Mouse (Mus musculus): Measurements from ENCODE around the gene Nat9.

The Nat9 gene

DNA sequence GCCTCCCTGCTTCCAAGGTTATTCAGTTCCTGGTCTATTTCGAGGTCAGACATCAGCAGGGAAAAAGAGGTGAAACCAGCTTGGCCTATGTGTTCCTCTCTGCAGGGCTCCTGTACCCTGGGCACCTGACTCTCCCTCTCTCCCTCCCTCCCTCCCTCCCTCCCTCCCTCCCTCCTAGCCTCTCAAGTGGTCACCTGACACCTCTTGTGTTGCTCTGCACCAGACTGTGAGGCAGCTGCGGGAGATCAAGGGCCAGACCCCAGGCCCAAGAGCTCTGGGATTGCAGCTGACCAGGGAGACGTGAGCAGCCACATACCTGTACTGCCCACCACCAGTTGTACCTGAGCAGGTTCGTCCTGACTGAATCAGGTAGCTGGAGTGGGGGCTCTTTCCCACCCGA is 27.5 kb upstream of the Nat9 start:
- in situ Hi-C loops (cut with MseI, MboI): no loop called here

DNA sequence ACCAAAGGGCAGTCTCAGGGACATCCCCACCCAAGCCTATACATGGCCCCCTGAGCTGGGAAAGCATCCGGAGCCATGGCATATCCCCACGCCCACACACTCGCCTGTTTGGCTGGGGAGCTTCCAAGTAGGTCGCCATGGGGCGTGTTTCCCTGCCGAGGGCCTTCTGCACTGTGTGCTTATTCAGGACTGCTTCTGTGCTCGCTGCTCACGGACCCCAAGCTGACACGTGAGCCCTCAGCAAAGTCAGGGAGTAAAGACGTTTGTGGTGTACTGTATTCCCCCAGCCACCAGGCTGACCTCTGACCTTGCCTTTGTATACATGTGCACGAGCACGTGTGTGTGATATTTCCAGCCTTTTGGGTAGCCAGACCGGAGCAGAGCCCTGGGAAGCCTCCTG is 24.5 kb upstream of the Nat9 start:
- in situ Hi-C loops (cut with MseI, MboI): no loop called here

DNA sequence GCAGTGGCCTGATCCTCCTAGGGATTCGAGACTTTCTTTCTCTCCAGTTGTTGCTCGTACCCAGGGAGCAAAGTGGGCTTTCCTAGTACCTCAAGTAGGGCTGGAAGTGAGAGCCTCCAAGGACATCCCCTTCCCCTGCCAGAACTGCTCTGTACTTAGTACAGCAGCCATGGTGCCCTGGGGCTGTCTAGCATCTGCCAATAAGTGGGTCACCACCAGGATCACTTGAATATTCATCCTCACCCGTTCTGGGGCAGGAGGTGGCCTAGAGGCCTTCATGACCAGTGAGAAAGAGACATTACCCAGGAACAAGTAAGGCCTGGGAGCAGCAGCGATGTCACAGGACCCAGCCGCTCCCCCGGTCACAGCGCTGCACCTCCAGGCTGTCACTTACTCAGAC is 22.3 kb upstream of the Nat9 start:
- in situ Hi-C loops (cut with MseI, MboI): loop anchor here in 1 of 2 experiments (5.0 kb wide), 1 partner anchor 52 kb away; no protein-coding TSS in a partner anchor

DNA sequence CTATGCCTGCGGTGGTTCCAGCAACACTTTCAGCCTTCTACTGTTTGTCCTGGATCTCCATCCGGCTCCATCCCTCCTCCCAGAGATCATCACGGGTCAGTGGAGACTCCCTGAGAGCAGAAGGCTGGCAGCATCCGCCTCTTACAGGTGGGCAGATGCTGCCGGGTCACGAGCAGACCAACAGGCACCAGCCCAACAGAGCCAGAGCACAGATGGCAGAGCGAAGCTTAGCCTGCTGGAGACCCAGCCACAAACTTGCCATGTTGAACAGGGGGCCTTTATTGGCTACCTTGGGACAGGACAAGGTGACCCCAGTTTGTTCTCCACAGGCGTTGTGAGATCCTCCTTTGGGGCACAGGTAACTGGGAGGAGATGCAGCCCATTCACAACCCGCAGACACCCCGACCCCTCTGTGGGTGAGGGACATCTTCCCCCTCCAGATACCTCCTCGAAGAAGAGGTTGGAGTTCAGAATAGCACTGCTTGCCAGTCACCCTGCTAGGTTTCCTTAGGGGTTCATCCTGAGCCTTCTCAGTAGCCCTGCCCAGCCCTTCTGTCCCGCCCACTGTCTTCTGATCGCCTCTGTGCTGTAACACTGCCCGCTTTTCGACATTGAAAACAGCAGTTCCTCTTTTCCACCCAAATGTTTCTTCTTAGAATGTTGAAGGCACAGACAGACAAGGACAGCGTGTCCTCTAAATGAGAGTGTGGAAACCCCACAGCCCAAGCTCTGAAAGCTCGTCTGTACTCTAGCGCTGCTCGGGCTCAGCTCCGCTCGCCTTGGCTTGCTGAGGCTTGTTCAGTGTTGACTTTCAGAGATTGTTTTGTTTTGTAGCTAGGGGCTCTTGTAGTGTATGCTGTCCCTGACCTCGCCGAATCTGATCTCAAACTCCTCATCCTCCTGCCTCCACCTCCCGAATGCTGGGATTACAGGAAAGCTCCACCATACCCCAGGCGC is 21.4 kb upstream of the Nat9 start:
- in situ Hi-C loops (cut with MseI, MboI): loop anchor here in 1 of 2 experiments (5.0 kb wide), 1 partner anchor 53 kb away; no protein-coding TSS in a partner anchor

DNA sequence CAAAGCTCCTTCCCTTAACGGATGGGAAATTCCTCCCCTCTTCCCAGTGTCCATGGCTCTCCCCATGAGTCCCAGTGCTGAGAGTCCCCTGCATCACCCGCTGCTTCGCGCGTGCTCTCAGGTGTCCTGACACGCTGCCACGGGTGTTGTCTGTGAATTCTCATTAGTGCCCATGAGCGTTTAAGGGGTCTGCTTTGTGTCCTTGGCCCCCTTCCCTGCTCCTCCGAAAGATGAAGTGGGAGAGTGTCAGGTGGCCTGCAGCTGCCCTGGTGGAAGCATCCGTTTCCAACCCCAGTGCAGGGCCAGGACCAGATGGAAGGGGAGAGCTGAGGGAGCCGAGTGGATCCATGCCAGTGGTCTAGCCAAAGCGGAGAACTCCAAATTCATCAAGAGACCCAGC is 20.5 kb upstream of the Nat9 start:
- in situ Hi-C loops (cut with MseI, MboI): loop anchor here in 1 of 2 experiments (5.0 kb wide), 1 partner anchor 54 kb away; no protein-coding TSS in a partner anchor

DNA sequence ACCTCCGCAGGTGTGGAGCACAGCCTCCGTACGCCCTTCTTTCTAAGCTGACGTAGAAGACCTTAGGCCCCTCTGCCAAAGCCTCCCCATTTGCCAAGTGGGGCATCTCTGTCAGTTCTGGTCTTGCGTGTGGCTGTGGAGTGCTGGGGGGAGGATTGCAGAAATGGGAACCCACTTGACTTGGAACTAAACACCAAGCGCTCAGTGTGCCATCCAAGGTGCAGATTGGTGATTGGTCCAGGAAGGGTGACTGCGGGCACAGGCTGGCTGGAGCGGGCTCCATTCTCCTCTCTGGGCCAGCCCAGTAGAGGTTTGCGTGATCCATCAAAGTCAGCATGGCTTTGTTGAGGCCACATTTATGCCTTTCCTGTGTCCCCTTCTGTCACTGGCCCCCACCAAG is 15.1 kb upstream of the Nat9 start:
- in situ Hi-C loops (cut with MseI, MboI): no loop called here

DNA sequence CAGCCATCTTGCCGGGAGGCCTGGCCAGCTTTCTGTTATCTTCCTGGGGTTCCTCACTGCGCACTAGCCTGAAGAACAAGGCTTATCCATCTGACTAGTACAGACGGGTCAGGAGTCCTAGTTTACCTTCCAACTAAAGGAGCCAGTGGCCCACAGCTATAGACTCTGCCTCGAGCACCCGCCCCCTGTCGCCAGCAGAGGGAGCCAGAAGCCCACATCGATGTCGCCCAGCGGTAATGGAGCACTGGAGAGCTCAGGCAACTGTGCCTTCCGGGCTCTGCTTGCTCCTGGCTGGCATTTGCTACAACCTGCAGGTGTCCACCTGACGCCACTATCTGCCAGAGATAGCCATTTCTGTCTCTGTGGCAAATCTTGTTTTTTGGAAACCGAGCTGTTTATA is 14.7 kb upstream of the Nat9 start:
- in situ Hi-C loops (cut with MseI, MboI): no loop called here

DNA sequence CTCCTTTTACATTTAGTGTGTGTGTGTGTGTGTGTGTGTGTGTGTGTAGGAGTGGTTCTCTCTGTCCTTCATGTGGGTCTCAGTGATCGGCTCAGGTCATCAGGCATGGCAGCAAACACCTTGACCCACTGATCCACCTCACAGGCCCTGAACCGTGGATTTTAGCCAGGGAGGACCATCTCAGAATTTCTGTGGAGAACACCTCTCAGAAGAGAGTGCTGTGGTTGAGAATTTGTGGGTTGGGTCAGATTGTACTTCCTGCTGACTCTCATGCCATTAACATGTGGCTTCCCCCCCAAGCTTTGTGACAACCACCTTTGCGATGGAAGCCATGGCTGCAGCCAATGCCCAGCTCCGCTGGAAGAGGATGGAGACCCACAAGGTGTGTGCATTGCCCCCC is 12.9 kb upstream of the Nat9 start:
- in situ Hi-C loops (cut with MseI, MboI): no loop called here

DNA sequence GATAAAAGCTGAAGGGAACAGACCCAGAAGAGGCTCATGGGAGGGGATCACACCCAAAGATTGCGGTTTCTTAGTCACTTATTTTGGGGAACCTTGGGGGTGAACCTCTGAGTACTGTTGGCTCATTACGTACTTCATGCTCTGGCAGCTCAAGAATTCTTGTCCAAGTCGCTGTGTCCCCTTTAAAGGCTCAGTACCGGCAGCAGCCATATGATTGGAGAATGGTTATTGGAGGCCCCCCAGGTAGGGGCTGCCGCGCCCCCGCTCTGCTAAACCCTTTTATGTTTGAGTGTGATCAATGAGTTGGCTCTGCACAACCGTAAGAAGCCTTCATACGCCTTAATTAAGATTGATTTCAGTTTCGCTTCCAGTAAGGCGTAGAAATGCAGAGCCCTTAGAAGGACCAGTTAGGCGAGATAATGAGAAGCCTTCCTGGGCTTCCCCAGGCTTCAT is 11.3 kb upstream of the Nat9 start:
- in situ Hi-C loops (cut with MseI, MboI): loop anchor here in 1 of 2 experiments (5.0 kb wide), 1 partner anchor 63 kb away; no protein-coding TSS in a partner anchor

DNA sequence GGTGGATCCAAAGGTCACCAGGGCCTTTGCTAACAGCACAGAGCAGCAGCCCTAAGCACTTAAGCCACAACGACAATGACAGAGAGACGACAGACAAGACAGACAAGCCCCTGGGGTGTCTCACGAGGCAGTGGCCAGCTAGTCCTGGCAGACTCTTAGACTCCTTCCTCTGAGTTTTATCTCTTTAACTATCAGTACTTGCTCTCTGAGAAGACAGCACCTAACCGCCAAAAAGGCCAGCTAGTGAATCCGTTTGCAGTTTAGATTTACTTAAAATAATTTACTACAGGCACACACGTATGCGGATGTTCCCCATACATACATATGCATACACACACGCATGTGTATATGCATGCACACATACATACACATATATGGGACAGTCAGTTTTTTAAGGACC is 9.9 kb upstream of the Nat9 start:
- in situ Hi-C loops (cut with MseI, MboI): loop anchor here in 1 of 2 experiments (5.0 kb wide), 1 partner anchor 65 kb away; no protein-coding TSS in a partner anchor

DNA sequence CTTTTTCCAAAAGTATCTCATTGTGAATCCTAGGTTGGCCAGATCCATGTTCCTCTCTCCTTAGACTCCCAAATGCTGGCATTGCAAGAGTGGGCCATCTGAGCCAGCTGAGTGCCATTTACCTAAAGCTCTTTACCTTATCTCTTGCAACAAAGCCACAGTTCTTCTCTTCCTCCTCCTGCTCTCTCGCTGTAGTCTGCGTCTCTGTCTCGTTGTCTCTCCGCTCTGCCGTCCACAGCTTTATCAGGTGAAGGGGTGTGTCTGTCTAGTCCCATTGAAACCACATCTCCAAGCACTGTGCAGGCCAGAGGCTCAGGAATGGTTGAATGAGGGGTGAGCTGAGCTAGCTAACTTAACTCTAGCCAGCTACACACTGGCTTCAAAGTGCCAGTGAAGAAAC is 8.3 kb upstream of the Nat9 start:
- in situ Hi-C loops (cut with MseI, MboI): loop anchor here in 1 of 2 experiments (5.0 kb wide), 1 partner anchor 66 kb away; no protein-coding TSS in a partner anchor

DNA sequence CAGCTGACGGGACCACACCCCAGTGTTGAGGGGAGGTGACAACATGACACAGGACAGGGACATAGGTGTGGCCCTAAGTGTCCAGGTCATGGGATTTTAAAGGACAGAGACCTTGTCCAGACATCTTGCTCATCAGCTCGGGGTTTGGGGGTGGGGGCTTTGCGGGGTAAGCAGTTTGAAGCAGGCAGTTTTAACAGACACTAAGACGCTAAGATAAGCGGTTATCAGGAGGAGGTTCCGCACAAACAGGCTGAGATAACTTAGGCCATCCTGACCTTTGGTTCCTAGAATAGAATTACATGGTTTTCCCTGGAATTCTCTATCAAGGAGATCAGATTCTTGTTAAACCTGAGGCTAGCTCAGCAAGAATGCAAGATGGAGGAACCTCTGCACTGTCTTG is 7.0 kb upstream of the Nat9 start:
- in situ Hi-C loops (cut with MseI, MboI): loop anchor here in 1 of 2 experiments (5.0 kb wide), 1 partner anchor 68 kb away; no protein-coding TSS in a partner anchor

DNA sequence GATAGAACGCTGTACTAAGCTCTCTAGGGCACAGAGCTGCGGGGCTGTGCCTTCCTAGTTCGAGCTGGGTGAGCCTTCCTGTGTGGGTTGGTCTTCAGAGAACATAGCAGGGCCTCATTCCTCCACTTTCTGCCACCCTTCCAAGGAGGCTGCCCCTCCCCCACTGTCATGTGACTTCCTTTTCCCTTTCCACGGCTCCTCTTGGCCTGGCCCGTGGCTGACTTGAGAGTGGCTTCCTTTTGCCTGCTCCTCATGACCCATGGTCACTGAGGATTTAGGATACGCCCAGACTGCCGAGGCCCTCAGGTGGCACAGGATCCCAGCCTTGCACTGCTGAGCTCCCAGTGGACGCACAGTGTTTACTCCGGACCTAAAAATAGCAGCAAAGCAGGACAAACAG is 4.5 kb upstream of the Nat9 start:
- in situ Hi-C loops (cut with MseI, MboI): no loop called here

DNA sequence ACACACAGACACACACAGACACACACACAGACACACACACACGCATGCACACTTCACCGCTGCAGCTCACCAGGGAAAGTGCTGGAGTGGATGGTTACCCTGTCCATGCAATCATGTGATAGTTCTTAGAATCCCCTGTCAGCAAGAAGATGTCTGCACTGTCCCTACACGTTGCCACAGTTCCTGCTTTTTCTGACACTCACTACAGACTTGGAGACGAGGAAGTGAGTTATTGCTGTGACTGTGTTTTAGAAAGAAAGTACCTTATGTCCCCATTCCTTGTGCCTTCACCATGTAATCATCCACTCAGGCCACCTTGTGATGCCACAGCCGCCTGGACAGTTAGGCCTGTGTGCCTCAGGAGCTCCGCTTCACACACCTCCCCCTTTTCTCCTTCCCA is 1.6 kb upstream of the Nat9 start:
- in situ Hi-C loops (cut with MseI, MboI): no loop called here

DNA sequence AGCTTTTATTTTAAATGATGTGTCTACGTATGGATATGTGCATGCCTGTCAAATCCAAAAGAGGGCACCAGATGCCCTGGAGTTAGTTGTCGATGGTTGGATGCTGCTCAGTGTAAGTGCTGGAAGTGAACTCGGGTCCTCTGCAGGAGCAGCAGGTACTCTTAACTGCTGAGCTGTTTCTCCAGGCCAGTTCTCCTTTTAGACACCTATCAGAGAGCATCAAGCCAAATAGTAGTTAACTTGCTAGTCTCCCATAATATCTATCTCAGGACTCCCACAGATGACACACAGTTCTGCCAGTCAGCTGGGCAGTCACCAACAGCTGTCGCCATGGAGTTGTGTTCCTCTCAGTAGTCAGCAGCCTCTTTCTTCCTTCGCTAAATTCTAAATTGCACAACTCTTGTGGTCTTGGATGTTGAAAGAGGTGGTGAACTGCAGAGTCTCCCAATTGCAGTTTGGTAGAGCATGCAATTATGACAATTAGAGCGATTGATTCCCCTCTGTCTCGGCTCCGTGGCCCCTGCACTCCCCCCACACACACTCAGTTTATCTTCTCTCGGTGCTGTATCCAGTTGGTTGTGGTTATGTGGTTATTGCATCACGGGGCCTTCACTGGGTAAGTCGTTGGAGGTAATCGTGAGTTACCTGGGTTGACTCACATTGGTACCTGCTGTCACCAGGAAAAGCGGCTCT is 1.0 kb upstream of the Nat9 start:
- in situ Hi-C loops (cut with MseI, MboI): no loop called here

DNA sequence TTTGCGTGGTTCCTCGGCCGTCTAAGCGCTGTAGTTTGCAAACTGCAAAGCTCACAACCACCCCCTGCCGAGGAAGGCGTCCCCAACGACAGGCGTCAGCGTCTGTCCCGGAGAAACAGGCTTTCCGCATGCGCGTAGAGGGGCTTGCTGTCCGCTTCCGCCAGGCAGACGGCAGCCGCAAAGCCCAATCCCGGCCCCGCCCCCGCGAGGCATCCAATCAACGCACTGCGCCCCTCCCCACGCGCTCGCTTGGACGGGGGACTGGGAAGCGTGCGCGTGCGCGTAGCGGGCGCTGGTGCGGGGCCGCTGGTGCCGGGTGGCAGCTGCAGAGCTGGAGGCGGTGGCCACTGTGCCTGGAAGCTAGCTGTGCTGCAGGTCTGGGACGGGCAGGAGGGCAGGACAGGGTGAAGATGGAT is 427 bp downstream of the Nat9 start, which contains the start of gene Tmem104:
Tmem104 (plus strand) TSS at position 264 of the 416 bp plus-strand sequence.
- in situ Hi-C loops (cut with MseI, MboI): no loop called here

DNA sequence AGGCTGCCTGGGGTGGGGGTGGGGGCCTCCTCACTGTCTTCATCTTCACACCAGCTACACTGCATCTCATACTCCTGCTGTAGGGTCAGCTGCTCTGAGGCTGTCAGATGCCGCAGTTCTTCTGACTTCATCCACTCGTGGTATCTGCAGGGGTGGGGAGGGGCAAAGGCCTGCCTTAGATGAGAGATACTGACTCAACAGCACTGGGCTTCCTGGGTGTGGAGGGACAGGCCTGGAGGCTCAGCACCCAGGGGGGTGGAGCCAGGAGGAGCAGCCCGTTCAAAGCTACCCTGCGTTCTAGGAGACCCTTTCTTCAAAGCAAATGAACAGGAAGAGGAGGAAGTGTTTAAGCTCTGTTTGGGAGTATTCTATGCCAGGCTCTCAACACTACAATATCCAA is 2.7 kb downstream of the Nat9 start:
- in situ Hi-C loops (cut with MseI, MboI): no loop called here

DNA sequence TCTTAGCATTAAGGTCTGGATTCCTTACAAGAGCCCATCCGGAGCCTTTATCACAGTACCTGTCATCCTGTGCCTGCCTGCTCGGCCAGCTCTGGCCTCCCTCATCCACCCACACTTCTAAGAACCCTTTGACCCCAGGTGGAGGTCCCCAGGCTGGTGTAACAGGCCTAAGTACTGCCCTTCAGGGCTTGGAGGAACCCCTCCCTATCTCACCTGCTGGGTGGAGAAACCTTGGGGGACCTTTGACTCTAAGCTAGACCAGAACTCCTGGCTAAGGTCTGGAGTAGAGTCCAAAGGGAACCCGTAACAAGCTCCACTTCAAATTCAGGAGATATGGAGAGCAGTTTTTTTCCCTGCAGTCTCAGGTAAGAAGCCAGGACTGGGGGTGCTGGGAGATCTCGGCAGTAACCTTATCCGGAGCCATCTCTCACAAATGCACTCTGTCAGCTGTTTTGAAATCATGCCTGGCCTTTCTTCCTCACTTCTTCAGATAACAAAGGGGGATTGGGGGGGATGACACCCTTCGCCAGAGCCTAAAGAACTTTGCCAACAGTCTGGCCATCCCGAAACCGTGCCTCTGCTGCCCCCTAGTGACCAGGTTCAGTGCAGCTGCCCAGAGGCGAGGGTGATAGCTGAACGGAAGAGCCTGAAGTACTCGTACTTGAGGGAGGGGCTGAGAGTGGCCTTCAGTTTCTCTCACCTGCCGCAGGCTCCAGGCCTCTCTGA is 5.6 kb downstream of the Nat9 start:
- in situ Hi-C loops (cut with MseI, MboI): no loop called here

DNA sequence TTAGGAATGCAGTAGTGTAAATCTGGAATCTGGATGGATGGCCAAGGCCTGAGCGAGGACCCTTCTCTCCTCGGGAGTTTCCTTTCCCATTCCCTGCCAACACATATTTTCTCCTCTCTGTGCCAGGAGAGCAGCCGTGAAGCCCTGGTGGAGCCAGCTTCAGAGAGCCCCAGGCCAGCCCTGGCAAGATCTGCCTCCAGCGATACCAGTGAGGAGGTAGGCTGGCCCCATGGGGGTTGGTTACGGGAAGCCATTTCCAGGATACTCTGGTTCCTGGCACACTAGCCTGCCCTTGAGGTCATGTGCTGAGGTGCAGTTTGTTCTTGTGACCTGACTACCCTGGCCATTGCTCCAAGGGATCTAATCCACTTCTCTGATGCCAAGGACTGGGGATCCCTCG is 7.8 kb downstream of the Nat9 start:
- in situ Hi-C loops (cut with MseI, MboI): no loop called here

DNA sequence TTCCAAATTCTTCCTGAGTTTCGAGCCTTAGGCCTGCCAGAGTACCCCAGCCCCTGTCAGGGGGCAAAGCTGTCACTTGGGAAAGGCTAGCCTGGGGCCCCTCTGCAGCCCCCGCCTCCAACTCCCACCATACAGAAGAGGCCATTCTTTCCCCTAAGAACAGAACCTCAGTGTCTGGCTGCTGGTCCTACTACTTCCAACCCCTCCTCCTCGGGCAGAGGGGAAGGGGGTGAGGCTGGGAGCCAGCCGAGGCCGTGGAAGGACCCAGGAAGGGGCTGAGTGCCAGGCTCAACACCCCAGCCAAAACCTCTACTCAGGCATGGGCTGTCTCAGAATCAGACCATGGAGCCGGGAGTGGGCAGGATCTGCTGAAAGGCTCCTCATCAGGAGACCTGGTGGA is 8.5 kb downstream of the Nat9 start:
- in situ Hi-C loops (cut with MseI, MboI): no loop called here

DNA sequence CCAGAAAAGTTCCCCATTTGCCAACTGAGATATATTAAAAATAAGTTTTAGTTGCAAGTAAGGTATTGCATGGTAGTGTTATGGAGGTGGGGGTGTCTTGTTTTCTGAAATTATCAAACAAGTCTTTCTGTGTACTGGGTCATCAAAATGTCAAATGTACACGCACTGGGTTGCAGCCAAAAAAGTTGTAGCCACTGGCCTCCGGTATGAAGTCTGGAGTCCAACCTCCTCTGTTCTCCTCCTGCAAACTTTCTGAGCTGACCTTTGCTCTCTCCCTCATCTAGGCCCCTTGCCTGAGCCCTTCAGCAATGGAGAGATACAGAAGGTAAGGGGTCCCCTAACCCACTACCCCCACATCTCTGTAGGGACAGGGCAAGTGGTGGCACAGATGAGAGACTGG is 8.9 kb downstream of the Nat9 start:
- in situ Hi-C loops (cut with MseI, MboI): no loop called here
